Mouse (Mus musculus) embryonic facial prominence, embryonic 14.5 days (tissue): ENCODE results near the gene Itpkb. TPM values are rescaled to one million over a fixed set of nuclear protein-coding genes. Genes with fewer than 3 reads are reported as not detected.
"Not testable (repeated sequence)": the region's sequence is repeated elsewhere in the genome, so short reads cannot be mapped to it uniquely, and the experiment has no call there.

Experiments used
- ATAC-seq: fragments of 200-750 bp; cut with Nextera tagmentation; 2 replicates; pipeline ENCODE4 v1.8.0; 2017; ENCODE audit warnings: low read depth, moderate number of reproducible peaks, moderate TSS enrichment
- DNase-seq: peaks from one replicate; pipeline ENCODE4 v3.0.0-alpha.2; 2015; ENCODE audit warnings: low spot score
- H3K27ac ChIP-seq: fragments of 300-500 bp; sonication (generic); replicated peaks from 2 replicates; pipeline ENCODE4 v1.5.1; 2014; ENCODE audit warnings: low read depth, mild to moderate bottlenecking, low read length, moderate library complexity
- H3K27me3 ChIP-seq: fragments of 300-500 bp; sonication (generic); replicated peaks from 2 replicates; pipeline ENCODE4 v1.6.1; 2014; ENCODE audit warnings: low read length; ENCODE audit not compliant: control insufficient read depth, insufficient read depth
- H3K36me3 ChIP-seq: fragments of 300-500 bp; sonication (generic); 2 replicates; pipeline ENCODE4 v1.6.1; 2014; ENCODE audit warnings: low read length, mixed read lengths; ENCODE audit not compliant: control insufficient read depth, insufficient read depth
- H3K4me1 ChIP-seq: fragments of 300-500 bp; sonication (generic); 2 replicates; pipeline ENCODE4 v1.6.1; 2014; ENCODE audit warnings: antibody characterized with exemption, low read length; ENCODE audit not compliant: control insufficient read depth, insufficient read depth
- H3K4me2 ChIP-seq: fragments of 300-500 bp; sonication (generic); 2 replicates; pipeline ENCODE4 v1.6.1; 2014; ENCODE audit warnings: low read depth, mild to moderate bottlenecking, low read length, moderate library complexity, mixed read lengths
- H3K4me3 ChIP-seq: fragments of 300-500 bp; sonication (generic); 2 replicates; pipeline ENCODE4 v1.5.1; 2014; ENCODE audit warnings: low read depth, mild to moderate bottlenecking, low read length
- H3K9ac ChIP-seq: fragments of 300-500 bp; sonication (generic); 2 replicates; pipeline ENCODE4 v1.6.1; 2014; ENCODE audit warnings: low read depth, mild to moderate bottlenecking, low read length, moderate library complexity, mixed read lengths
- H3K9me3 ChIP-seq: fragments of 300-500 bp; sonication (generic); 2 replicates; pipeline ENCODE4 v1.6.1; 2016; ENCODE audit warnings: low read length; ENCODE audit not compliant: control insufficient read depth
- WGBS: fragments of 180-500 bp; shearing (Covaris S2); extraction: QIAGEN DNeasy Blood & Tissue Kit; methylation state at CpG from one replicate; pipeline ENCODE4 v1.1.7; 2014; 5-methylcytosine and 5-hydroxymethylcytosine counted together
- polyA plus RNA-seq: library from polyadenylated mRNA; unstranded; fragments of >200 nt; fragmentation: Nextera tagmentation; extraction: Ambion mirVana; gene quantifications from 2 replicates; pipeline ENCODE4 v1.2.1, GENCODE M21; 2014

Itpkb gene
- polyA plus RNA-seq, 1 experiment from 2014 or later: 7.6 TPM

DNA sequence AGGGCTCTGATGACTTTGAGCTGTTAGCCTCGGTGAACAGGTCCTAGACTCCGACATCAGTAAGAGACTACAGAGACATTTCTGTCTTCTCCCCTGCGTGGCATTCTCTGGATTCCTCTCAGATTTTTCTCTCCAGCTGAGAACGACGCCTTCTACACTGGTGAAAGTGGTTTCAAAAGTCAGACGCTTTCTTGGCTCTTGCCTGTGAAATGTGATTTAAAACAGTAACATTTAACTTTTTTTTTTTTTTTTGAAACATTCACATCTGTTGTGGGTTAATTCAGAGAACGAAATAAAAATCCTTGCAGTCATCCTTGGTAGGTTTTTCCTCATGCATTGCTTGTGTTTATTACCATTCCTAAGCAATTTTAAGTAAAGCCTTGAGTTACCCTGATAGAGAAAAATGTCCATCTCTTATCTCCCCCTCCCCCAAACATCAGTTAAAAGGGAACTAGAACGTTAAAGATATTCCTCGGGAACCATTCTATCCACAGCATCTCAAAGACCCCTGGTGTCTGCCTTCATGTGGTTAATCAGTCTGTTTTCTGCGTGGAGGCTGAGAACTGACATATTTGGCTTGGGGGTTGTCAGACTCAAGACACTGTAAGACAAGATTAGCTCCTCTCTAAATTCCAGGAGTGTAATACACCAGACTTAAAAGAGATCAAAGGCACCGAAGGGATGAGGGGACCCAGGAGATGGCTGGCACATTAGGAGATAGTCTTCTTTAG is 57.6 kb downstream of the Itpkb start:
- Histone ChIP-seq H3K4me1 (peaks cover 18% of the 10 kb centered on the region), H3K36me3 (no peaks in the 10 kb centered on the region), H3K27me3 (no peaks in the 10 kb centered on the region), H3K4me3 (peak overlapping the region; percentile 39), H3K27ac (peak overlapping the region; percentile 93), H3K9ac (no peak overlapping the region), H3K4me2 (peak overlapping the region; percentile 71), H3K9me3 (no peaks in the 10 kb centered on the region)
- no peak for DNase-seq
- 9% methylated on average over 11 of the region's 11 CpGs for WGBS
- ATAC-seq: no peak; the same call in 1 of the 2 replicates

GRCm38 (mm10) chr1:180388481-180388880 is 58.2 kb downstream of the Itpkb start:
- Histone ChIP-seq H3K36me3 (no peaks in the 10 kb centered on the region), H3K9me3 (no peaks in the 10 kb centered on the region), H3K4me3 (no peak overlapping the region), H3K27me3 (no peaks in the 10 kb centered on the region), H3K4me2 (peak overlapping the region; percentile 71), H3K9ac (no peak overlapping the region), H3K4me1 (peaks cover 21% of the 10 kb centered on the region), H3K27ac (peak overlapping the region; percentile 93)
- ATAC-seq (no peak; the same call in 1 of the 2 replicates), DNase-seq (no peak)
- 40% methylated on average over 1 of the region's 1 CpGs for WGBS

DNA sequence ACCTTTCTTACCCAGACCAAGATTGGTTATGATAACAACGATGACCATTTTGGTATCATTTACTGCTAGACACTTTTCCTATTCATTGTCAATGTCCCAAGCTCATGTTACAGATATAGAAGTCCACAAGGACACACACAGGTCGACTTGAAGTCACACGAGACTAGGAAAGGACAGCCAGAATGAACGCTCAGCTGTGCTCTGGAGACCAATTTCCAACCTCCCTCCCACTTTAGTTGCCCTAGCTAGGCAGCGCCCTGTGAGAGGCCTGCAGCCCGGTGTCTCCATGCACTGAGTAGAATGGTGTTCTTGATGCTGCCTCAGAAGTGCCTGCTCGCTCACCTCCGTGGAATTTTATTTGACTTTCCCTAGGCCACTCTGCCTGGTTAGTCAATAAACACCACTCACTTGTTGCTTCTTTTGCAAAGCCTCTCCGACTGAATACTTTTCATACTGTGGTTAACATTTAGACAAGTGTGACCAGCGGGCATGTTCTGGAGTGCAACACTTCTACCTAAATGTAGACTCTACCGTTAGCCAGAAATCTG is 59.0 kb downstream of the Itpkb start:
- H3K9ac ChIP-seq, H3K36me3 ChIP-seq, H3K4me3 ChIP-seq, DNase-seq, H3K9me3 ChIP-seq, H3K27me3 ChIP-seq, ATAC-seq, H3K4me2 ChIP-seq: not testable (repeated sequence)
- 85% methylated on average over 11 of the region's 11 CpGs for WGBS
- Histone ChIP-seq H3K27ac (0 out of 2 replicates have a peak overlapping the region, but pooled peaks have one; percentile 93), H3K4me1 (peaks cover 21% of the 10 kb centered on the region)

- H3K4me3 ChIP-seq: no peak overlapping the region
- no peaks in the 10 kb centered on the region for H3K36me3 ChIP-seq
- no peak overlapping the region for H3K4me2 ChIP-seq
- no peak overlapping the region for H3K27ac ChIP-seq
- H3K9ac ChIP-seq: no peak overlapping the region
- no peaks in the 10 kb centered on the region for H3K9me3 ChIP-seq
- ATAC-seq: no peak
- no peak for DNase-seq
- 73% methylated on average over 3 of the region's 3 CpGs for WGBS
- peaks cover 21% of the 10 kb centered on the region for H3K4me1 ChIP-seq
- no peaks in the 10 kb centered on the region for H3K27me3 ChIP-seq
These were observed 60.0 kb downstream of the Itpkb start for GRCm38 (mm10) chr1:180390321-180390731.

DNA sequence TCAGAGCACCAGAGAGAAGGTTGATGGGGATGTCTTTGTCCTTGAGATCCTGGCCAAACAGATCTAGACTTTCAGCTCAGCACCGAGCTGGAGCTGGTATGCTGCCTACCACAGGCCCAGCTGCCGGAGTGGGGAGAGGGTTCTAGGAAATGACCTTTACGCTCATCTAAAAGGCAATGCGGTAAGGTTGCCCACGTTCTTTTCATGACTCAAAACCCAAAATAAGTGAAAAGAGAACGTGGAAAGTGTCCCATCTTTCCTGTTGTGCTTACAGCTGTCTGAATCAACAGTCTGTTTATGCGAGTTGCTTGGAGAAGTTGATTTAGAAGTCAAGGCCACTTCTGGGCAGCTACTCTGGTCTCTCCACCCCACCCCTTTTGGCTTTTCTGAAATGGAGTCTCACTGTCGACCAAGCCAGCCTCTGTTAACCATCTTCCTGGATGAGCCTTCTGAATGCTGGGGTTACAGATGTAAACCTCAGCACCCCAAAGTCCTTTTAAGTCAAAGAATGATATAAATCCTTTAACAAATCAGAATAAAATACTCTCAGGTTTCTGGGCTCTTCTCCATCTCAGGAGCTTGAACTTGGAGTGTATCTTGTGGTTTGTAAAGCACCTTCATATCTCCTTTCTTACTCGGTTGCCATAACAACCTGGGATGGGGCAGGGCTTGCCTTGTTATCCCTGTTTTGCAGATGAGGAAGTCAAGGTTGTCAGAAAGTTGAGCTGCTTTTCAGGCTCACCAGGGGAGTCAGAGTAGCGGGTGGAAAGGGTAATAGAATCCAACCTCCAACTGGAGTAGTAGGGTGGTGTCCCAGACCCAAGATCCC is 60.7 kb downstream of the Itpkb start:
- Histone ChIP-seq H3K4me2 (no peak overlapping the region), H3K9me3 (no peaks in the 10 kb centered on the region), H3K4me3 (no peak overlapping the region), H3K27me3 (no peaks in the 10 kb centered on the region), H3K9ac (no peak overlapping the region), H3K36me3 (no peaks in the 10 kb centered on the region), H3K27ac (no peak overlapping the region), H3K4me1 (peaks cover 21% of the 10 kb centered on the region)
- WGBS: 77% methylated on average over 10 of the region's 10 CpGs
- ATAC-seq (no peak), DNase-seq (no peak)

- Histone ChIP-seq H3K9me3 (no peaks in the 10 kb centered on the region), H3K27ac (no peak overlapping the region), H3K36me3 (no peaks in the 10 kb centered on the region), H3K27me3 (no peaks in the 10 kb centered on the region), H3K4me1 (peaks cover 21% of the 10 kb centered on the region), H3K4me2 (no peak overlapping the region), H3K4me3 (no peak overlapping the region), H3K9ac (no peak overlapping the region)
- WGBS: 83% methylated on average over 4 of the region's 4 CpGs
- ATAC-seq (no peak), DNase-seq (no peak)
These were observed 61.3 kb downstream of the Itpkb start for GRCm38 (mm10) chr1:180391575-180391945.

GRCm38 (mm10) chr1:180392137-180392798 is 62.0 kb downstream of the Itpkb start:
- Histone ChIP-seq H3K27ac (no peak overlapping the region), H3K4me2 (no peak overlapping the region), H3K36me3 (no peaks in the 10 kb centered on the region), H3K9me3 (no peaks in the 10 kb centered on the region), H3K9ac (no peak overlapping the region), H3K27me3 (no peaks in the 10 kb centered on the region), H3K4me3 (no peak overlapping the region), H3K4me1 (peaks cover 21% of the 10 kb centered on the region)
- ATAC-seq (no peak), DNase-seq (no peak)
- WGBS: 85% methylated on average over 5 of the region's 5 CpGs

DNA sequence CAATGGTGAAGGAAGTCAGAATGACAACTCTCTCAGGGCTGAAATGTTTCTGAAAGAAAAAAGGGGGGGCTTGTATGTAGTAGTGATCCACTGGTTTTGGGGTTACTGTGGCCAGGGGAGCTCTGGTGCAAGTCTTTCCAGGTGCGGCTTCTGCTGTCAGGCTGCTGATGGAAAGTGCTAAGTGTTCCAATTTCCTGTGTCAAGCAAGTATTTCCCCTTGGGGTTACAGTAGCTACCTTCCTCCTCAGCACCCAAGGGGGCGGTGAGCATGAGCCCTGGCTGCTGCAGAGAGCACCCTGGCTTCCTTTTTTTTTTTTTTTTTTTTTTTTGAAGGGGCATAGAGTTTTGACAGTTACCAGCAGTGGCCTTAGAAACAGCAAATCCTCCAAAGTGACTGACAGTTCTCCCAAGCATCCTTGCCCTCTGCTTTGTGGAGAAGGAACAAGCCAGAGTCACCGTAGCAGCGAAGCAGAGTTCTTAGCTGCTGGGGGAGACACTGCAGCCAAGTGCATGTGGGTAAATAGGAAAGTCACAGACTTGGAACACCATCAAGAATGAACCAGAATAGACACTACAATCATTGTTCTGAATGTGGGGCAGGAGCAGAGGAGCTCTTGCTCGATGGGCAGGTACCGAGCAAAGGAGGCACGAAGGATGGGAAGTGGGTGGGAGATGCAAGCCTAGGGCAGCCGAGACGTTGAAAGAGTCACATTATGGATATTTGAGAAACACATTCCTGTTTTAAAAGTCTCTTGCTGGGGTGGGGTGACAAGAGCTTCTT is 62.9 kb downstream of the Itpkb start:
- 69% methylated on average over 9 of the region's 9 CpGs for WGBS

More for the DNA sequence above, 62.9 kb downstream of the Itpkb start:
- H3K4me3 ChIP-seq: no peak overlapping the region
- no peak overlapping the region for H3K27ac ChIP-seq
- no peaks in the 10 kb centered on the region for H3K27me3 ChIP-seq
- ATAC-seq: no peak
- H3K9me3 ChIP-seq: no peaks in the 10 kb centered on the region
- peaks cover 18% of the 10 kb centered on the region for H3K4me1 ChIP-seq
- H3K36me3 ChIP-seq: no peaks in the 10 kb centered on the region
- H3K9ac ChIP-seq: no peak overlapping the region
- no peak for DNase-seq
- H3K4me2 ChIP-seq: no peak overlapping the region
